Mouse (Mus musculus) left cerebral cortex, postnatal 36 days (tissue): ENCODE measurements at regions not wholly inside any gene's neighbourhood (a gene's known extent, or its start where the extent isn't known, plus 50 kb on each side); places are given as distances from the start of the nearest gene placed in this dataset.

Experiments
- DNase-seq, 2 experiments: peaks; one replicate each; pipeline ENCODE4 v3.0.0; 2021 to 2022; ENCODE audit warnings: low spot score in 2 of 2, mixed read lengths in 1 of 2
- intact Hi-C: fragments of 180-260 bp; cut with DNase I; formaldehyde crosslinking; loops from one replicate; pipeline ENCODE4 v1.15.1; 2025

DNA sequence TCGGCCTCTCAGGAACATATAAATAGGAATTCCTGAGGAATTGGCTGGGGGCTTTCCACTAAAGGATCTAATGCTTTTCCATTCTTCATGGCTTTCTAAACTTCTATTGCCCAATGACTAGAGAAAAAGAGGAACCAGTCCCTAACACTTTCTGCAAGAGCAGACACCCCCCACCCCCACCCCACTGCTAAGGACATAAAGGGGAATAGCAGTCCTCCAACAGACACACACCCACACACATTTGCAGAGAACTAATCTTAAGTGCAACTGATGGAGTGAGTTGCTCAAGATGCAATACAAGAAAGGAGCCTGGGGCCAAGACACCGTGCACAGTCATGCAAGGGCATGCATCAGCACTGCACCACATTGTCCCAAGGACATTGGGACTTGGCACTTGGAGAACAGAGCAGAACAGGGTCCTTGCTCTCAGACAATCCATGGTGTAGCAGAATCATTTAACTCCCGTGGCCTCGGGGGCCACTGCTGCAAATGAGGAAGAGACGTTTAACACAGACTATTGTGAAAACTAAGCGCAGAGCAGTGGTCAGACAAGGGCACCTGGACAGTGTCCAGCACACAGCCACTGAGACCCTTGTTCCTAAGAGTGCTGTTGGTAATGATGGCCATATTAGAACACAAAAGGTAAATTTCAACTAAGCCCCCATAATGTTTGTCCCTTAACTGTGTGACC lies 161.1 kb downstream of the Xpnpep1 start:
- intact Hi-C loops, result no loop called here
- DNase-seq, result no peak

DNA sequence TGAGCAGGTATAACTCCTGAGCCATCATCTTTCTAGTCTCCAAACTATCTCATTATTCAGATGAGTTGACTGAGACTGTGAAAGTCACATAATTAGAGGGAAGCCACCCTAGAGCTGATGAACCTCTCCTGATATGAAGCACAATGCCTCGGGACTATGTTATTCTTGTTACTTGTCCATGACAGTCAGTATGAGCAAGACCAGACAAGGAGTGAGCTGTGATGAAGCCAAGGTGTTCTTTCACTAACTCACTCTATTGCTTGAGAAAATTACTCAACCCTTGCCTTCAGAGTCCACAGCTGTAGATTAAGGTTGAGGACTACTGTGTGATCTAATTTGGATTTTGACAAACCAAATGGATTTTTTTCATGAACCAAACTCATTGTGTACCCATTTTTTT lies 173.4 kb downstream of the Xpnpep1 start:
- intact Hi-C loops, result no loop called here
- no peak for DNase-seq

DNA sequence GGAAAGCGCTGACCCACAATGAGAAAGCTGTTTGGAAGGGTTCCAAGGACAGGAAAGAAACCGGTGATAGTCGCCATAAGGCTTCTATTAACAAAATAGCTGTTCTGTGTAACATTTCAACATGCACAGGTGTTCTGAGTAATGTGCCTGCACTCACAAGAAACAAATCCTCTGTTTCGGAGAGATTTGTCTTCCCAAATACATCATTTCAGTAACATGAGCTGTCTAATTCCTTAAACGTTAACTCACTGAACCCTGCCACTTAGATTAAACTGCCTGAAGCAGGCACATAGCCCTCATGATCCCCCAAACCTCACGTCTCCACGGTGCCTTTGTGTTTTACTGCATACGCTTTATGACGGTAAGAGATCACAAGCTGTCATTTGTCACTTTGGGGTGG lies 178.4 kb downstream of the Xpnpep1 start:
- intact Hi-C loops, result no loop called here
- no peak for DNase-seq

DNA sequence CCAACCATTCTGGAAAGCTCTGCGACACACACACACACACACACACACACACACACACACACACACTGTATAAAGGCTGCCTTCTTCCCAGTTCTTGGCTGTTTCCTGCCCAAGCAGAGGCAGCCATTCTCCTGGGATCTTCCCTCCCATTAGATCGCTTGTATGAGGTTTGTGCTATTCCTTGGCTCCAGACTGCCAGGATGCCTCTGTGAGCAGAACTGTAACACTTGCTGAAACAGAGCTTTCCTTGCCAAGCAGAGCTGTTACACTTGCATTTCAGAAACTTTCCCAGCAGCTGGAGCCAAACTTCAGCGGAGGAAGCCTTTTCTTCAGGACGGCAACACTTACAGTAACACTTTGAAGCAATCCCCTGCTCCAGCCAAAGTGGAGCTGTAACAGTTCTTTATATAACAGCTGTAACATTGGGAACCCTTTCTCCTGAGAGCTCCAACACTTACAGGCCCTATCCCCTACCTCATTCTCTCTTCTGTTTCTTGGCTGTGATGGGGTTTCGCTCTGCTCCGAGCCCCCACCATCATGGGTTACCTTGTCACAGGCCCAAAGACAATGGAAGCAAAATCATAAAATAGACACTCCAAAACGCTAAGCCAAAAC lies 185.8 kb downstream of the Xpnpep1 start:
- DNase-seq, result peak; percentile 28 to 33
- intact Hi-C loops, result no loop called here

DNA sequence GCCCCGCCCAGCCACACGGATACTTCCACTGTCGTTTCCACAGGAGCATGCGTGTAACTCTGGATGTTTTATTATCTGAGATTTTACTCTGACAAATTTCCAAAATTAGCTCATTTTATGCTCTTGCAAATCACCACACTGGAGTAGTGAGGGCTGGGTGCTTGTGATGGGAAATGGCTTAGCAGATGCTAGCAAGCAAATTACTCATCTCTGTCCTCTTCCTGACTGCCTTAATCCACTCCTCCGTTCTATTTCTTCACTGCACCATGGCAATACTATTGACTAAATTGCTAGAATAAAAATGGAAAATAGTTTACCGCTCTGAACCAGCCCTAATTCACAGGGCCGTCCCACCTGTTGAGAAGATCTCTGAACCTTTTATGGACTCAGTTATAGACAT lies 223.8 kb downstream of the Xpnpep1 start:
- DNase-seq, result no peak
- intact Hi-C loops, result no loop called here

DNA sequence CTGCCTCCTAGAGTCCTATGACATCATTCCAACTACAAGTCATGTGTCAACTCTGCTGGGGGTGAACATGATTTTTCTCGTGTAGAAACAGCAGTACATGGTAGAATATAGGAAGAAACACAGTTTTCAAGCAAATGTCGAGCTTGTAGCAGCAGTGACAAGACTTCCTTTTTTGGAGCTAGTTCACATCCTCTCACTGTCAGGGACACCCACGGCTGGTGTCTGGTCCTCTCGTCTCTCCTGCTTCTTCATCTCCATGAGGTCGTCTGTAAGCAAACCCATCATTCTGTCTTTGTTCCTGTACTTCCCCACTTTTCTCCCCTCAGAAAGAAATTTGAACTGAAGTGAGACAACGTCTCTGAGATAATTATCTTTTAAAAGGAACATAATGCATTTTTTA lies 228.0 kb downstream of the Xpnpep1 start:
- intact Hi-C loops, result no loop called here
- DNase-seq, result peak; percentile 6 to 10

DNA sequence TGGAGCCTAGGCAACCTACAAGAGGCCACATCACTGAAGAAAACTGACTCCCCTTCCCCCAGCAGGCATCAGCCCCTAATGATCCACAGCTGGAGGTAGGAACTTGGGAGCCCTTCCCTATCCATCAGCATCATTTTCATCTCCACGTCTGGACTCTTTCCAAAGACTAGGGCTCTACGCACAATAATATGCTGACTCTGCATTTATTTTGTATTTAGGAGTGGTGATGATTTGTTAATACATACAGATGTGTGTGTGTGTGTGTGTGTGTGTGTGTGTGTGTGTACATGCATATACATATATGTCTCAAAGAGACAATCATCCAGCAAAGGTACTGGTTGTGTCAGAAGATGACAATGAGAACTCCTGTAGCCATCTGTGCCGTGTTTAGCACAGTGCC lies 251.2 kb downstream of the Xpnpep1 start:
- no peak for DNase-seq
- intact Hi-C loops, result no loop called here

DNA sequence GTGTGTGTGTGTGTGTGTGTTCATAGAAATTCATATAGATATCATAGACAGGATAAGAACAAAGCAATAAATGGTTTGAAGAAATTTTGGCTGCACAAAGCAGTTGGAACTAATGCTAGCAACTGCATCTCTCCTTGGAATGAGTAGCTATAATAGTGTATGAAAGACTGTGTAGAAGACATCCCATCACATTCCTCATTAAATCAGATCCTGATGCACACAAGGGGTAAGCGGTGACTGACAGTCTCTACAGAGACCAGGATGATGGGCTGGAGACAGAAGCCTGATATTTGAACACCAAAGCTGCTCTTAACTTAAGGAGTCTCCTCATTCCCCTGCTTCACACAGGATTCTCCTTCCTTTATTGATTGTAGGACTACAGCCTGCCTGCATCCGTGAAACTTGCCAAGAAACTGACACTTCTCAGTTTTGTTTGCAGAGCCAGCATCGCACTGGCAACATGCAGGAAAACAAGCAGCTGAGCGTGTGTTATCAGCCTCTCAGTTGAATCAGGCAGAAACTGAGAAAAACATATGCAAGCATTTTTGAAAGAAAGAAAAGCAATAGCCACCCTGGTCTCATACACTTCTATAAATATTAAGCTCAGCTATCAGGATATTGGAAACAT lies 271.1 kb downstream of the Xpnpep1 start:
- intact Hi-C loops, result no loop called here
- DNase-seq, result no peak

DNA sequence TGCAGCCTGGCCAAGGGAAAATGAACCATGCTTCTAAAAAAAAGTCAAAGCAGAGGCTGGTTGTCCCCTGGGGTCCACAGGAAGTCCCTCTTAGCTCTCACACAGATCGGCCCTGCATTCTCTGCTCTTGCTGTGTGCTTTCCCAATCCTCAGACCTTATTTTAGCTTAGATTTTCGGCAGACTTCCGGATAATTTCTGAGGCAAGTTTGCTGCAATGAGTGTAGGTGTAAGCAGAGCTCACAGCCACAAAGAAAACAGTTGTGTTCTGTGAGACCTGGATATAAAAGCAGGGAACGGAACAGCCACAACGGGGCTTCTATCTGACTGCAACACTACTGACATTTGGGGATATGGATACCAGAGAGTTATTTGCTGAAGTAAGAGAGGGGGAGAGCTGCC lies 271.9 kb downstream of the Xpnpep1 start:
- intact Hi-C loops, result no loop called here
- DNase-seq, result peak; percentile 13 to 27

DNA sequence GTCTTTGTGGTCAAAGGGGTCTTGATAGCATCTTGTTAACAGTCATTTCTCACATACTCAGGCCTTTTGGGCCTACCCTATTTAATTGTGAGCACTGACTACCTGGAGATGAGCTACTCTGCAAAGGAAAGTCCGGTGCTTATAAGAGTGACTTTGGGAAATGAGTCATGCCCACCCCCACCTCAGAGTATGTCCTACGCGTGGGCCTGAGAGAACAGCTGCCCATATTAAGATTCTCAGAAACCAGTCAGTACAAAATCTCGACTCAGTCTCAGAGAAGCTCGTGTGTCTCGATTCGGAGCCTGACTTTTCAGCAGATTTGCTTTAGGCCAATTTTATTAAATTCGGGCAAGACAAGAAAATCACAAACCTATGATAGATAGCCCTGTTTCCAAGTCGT lies 301.1 kb downstream of the Xpnpep1 start:
- intact Hi-C loops, result no loop called here
- DNase-seq, result no peak

DNA sequence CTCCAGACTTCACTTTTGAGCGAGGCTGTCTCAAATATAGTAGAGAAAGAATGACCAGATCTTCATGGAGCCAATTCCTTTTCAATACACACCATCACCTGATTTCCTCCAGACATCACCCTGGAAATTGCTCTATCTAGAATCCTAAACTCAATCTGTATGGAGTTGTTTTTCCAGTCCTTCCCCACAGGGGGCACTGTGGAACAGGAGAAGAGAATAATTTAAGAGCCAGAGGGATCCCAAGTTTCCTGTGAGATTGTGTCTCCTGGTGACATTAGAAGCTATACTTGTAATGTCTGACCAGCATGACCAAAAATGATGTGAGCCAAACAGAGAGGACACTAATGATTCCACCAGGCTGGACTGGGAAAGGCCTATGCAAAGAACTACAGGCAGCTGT lies 318.2 kb downstream of the Xpnpep1 start:
- intact Hi-C loops, result no loop called here
- no peak for DNase-seq

DNA sequence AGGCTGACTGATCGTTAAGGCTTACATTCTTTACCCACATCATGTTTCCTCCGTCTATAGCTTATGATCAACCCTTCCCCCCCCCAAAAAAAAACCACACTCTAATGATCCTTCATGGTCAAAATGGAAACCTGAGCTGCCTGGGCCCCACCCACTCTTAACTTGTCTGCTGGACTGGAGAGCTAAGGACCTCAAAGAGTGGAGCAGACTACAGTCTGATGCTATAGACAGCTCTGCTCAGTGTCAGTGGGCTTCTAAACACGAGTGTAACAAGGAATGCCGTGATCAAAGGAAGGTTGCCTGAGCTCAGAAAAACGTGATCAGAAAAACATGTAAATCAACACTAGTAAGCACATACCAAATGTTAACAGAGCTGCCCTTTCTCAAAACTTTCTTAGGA lies 324.7 kb downstream of the Xpnpep1 start:
- intact Hi-C loops, result no loop called here

DNA sequence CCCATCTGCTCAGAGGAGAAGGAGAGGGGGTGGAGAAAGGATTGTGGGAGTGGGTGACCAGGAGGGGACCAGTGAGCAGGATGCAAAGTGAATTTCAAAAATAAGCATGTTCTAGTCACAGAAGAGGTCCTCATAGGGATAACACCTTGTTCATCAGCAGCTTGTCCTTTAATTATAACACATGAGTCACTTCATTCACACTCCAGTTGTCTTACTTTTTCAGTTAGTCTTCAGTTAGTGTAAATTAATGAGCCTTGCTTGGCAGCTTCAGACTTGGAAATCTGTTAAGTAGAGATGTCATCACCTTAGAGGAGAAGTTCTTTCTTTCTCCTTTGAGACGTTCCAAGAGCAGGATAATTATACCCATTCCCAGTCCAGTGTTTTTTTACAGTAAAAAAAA lies 332.3 kb downstream of the Xpnpep1 start:
- DNase-seq, result no peak
- intact Hi-C loops, result no loop called here

More for the DNA sequence above, 324.7 kb downstream of the Xpnpep1 start:
- no peak for DNase-seq

DNA sequence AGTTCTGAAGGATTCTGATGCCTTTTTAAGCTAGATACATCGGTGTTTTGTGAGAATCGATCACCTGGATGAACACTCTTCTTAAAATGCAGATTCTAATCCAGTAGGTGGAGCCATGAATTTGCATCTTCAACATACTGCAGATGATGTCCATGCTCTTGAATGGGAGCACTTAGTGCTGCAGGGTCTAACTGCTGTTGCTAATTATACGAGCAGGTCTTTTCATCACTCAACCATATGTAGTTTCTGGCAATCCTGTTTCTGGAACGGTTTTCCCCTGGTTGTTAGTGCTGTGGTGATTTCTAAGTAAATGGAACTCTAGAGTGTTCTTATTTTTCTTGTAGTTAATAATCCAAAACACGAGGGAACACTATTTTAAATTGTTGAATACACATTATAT lies 379.0 kb downstream of the Xpnpep1 start:
- DNase-seq, result no peak
- intact Hi-C loops, result no loop called here

DNA sequence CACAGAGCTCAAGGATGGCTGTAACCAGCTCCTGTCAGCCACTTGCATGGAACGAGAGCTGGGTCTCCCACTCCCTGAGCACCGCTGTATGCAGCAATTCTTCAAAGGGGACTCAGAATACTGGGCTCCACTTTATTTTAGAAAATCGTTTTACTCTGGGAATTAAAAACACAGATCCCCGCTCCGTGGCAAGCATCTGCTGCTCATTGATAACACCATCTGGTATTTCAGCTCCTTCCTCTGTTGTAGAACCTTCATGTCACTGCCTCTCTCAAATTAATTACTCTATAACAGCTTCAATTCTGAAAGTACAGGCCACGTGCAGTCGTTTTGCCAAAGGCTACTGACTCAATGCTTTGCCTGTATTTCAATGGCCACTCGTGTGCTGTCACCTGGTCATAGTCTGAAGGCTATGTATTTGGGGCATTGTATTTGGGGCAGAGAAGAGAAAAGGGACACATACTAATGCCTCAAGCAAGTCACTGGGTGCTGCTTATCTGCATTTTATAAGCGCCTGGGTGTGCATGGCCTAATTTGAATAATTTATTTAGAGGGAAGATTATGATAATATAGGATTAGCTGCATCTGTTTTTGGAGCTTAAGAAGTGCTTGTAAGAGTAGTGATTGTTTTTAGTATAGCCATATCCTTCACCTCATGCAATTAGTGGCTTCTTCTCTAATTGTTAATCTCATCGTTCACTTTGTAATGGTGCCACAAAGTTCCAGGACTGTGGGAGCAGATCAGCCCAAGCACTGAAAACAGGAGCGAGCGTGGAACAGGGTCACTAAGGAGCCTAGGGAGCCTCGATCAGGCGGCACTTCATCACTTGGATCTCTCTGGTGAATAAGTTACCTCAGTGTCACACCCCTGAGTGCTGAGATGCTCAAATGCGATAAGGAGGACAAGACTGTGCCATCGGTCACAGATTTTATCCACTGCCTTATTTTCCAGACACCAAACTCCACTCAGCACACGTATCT lies 383.3 kb downstream of the Ins1 start:
- intact Hi-C loops, result no loop called here
- peak in 1 of 2 experiments; percentile 8 for DNase-seq

DNA sequence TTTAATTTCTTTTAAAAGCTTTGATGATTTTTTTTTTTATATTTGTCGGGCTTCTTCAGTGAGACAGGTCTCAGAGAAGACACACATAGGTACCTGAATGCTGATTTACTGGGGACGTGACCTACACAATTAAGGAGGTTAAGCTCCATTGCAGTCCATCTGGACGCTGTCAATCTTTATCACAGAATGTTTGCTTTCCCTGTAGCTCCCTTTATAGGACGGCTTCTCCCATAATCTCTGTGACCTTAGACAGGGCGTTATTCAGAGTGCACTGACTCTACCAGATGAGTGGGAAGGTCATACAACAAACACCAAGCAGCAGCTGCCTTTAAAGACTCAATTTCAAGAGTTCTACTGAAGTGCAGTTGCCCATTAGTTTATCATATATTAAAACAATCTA lies 376.1 kb downstream of the Ins1 start:
- intact Hi-C loops, result no loop called here
- no peak for DNase-seq

DNA sequence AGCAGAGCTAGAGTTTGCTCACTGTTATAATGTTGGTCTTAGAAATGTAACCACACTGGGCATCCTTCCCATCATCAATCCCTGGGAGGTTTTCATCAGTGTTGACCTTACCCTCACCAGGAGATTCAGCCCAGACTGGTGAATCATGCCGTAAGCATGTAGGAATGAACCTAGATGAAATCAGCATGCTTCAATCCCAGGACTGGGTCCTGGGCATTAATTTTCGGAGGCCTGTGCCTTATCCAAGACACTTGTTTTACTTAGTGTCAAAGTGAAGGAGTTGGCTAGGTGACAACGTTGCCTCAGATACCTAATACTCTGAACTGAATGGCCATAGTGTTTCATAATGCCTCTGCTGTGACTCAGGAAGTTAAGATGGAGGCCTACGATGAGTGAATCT lies 368.4 kb downstream of the Ins1 start:
- DNase-seq, result no peak
- intact Hi-C loops, result no loop called here

DNA sequence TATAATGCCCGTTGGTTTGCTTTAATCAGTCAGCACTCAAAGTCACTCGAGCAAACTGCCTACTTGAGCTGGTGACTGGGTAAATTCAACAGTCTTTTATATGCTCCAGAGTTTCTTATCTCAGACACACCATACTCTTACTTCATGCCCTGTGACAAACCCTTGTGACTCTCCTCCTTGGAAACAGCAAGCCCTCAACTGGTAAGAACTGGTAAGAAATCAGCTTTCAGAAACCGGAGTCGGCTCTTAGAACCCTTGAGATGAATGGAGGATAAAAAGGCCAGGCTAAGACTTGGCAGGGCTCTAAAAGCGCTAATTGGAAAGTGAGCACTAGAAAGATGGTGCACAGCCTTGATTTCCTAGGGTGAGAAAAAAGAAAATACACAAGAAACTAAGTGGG lies 360.2 kb downstream of the Ins1 start:
- DNase-seq, result no peak
- intact Hi-C loops, result loop anchor here (5.0 kb wide), 1 partner anchor 298 kb away; no protein-coding TSS in a partner anchor

DNA sequence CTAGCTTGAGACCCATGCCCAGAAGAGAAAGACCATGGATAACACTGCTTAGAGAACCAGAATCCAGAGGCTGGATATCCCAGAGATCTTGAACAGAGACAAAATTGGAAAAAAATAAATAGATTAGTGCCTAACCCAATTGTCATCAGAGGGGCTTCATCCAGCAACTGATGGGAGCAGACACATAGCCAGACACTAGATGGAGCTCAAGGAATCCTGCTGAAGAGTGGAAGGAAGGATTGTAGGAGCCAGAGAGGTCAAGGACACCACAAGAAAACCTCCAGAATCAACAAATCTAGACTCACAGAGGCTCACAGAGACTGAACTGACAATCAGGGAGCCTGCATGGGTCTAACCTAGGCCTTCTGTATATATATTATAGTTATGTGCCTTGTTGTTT lies 359.4 kb downstream of the Ins1 start:
- intact Hi-C loops, result loop anchor here (5.0 kb wide), 1 partner anchor 299 kb away; no protein-coding TSS in a partner anchor
- DNase-seq, result no peak

DNA sequence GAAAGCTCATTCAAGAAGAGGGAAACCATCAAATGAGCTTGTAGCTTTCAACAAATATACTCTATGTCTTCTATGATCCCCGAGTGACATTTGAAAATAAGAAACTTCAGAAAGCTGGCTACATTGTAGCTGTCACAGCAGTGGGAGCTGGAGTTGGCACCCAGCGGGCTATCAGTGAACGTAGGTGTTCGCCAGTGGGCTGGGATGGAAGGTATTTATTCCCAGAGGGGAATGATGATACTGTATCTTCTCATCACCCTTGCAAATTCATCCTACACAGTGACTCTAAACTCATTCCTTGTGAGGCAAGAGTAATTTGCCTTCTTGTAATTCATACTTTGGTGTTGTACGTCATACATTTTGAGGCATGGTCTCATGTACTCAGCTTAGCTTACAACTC lies 349.3 kb downstream of the Ins1 start:
- intact Hi-C loops, result no loop called here
- peak in 1 of 2 experiments; percentile 20 for DNase-seq
